Mouse (Mus musculus) CH12.LX (cell line): ENCODE data around the gene Lce3c. TPM values are rescaled to one million over a fixed set of nuclear protein-coding genes. Genes with fewer than 3 reads are reported as not detected.

ENCODE experiments used
- DNase-seq: peaks from one replicate; pipeline ENCODE4 v3.0.0-alpha.2; 2013; ENCODE audit errors: extremely low read depth
- H3K27ac ChIP-seq: 2 replicates; pipeline ENCODE4 v1.5.1; 2012; ENCODE audit warnings: low read depth, mild to moderate bottlenecking, control low read depth, moderate library complexity; ENCODE audit not compliant: insufficient read depth
- H3K27me3 ChIP-seq: replicated peaks from 2 replicates; pipeline ENCODE3; 2012; ENCODE audit warnings: inconsistent platforms
- H3K36me3 ChIP-seq, 2 experiments: replicated peaks in 1 of 2; 2 replicates each; pipeline versions ENCODE3 to v1.6.1; 2012; ENCODE audit warnings: inconsistent platforms in 1 of 2, low read length in 1 of 2, mild to moderate bottlenecking in 1 of 2, mixed read lengths in 1 of 2, moderate library complexity in 1 of 2; ENCODE audit not compliant: control insufficient read depth in 1 of 2, insufficient read depth in 1 of 2
- H3K4me1 ChIP-seq, 2 experiments: 2 replicates each; pipeline ENCODE4 v1.6.1; 2012; ENCODE audit warnings: inconsistent platforms in 1 of 2, moderate library complexity in 1 of 2; ENCODE audit not compliant: insufficient read depth in 2 of 2, control insufficient read depth in 1 of 2
- H3K4me2 ChIP-seq: 2 replicates; pipeline ENCODE4 v1.6.1; 2012; ENCODE audit warnings: low read depth, mild to moderate bottlenecking, control low read depth; ENCODE audit not compliant: poor library complexity, insufficient read depth, severe bottlenecking
- H3K4me3 ChIP-seq, 3 experiments: fragments of 150-350 bp in 1 of 3; sonication (generic) in 1 of 3; replicated peaks in 1 of 3; 2 replicates each; pipeline versions ENCODE3 to v1.5.1; 2011 to 2012; ENCODE audit warnings: low read depth in 2 of 3, low read length in 2 of 3, mild to moderate bottlenecking in 2 of 3, moderate library complexity in 2 of 3, control low read depth in 1 of 3, improper control_type of control experiment in 1 of 3, inconsistent platforms in 1 of 3, mixed read lengths in 1 of 3; ENCODE audit not compliant: poor library complexity in 1 of 3
- H3K79me2 ChIP-seq: replicated peaks from 2 replicates; pipeline ENCODE4 v1.6.1; 2012; ENCODE audit warnings: mild to moderate bottlenecking, moderate library complexity; ENCODE audit not compliant: control insufficient read depth, poor library complexity, insufficient read depth, severe bottlenecking; ENCODE audit errors: extremely low read depth
- H3K9ac ChIP-seq: 2 replicates; pipeline ENCODE4 v1.6.1; 2012; ENCODE audit warnings: low read depth, mild to moderate bottlenecking, control low read depth, moderate library complexity; ENCODE audit not compliant: insufficient read depth
- H3K9me3 ChIP-seq: replicated peaks from 2 replicates; pipeline ENCODE3; 2012; ENCODE audit warnings: low read length, inconsistent platforms, mixed read lengths
- CHD1 ChIP-seq: IDR thresholded peaks from 2 replicates; pipeline ENCODE4 v1.6.1; 2012; ENCODE audit warnings: low read depth, low read length, improper control_type of control experiment, inconsistent platforms
- CHD2 ChIP-seq: IDR thresholded peaks from 2 replicates; pipeline ENCODE4 v1.6.1; 2011; ENCODE audit warnings: low read length, improper control_type of control experiment
- CTCF ChIP-seq, 2 experiments: IDR thresholded peaks in 1 of 2; conservative IDR thresholded peaks in 1 of 2; 2 replicates each; pipeline ENCODE4 v1.5.1; 2011 to 2012; ENCODE audit warnings: low read depth in 2 of 2, low read length in 2 of 2, improper control_type of control experiment in 1 of 2, inconsistent platforms in 1 of 2, mild to moderate bottlenecking in 1 of 2, moderate library complexity in 1 of 2
- E2F4 ChIP-seq: IDR thresholded peaks from 2 replicates; pipeline ENCODE4 v1.6.1; 2011; ENCODE audit warnings: low read depth, low read length, improper control_type of control experiment; ENCODE audit not compliant: insufficient replicate concordance
- ELF1 ChIP-seq: IDR thresholded peaks from 2 replicates; pipeline ENCODE4 v1.6.1; 2014; ENCODE audit warnings: low read depth, mild to moderate bottlenecking, inconsistent platforms, low read length, improper control_type of control experiment
- GABPA ChIP-seq: IDR thresholded peaks from 2 replicates; pipeline ENCODE4 v1.6.1; 2012; ENCODE audit warnings: low read depth, low read length, improper control_type of control experiment, inconsistent platforms; ENCODE audit not compliant: insufficient replicate concordance
- HCFC1 ChIP-seq: IDR thresholded peaks from 2 replicates; pipeline ENCODE4 v1.6.1; 2012; ENCODE audit warnings: low read depth, mild to moderate bottlenecking, inconsistent platforms, low read length, improper control_type of control experiment
- IRF4 ChIP-seq: IDR thresholded peaks from 2 replicates; pipeline ENCODE4 v1.6.1; 2014; ENCODE audit warnings: low read depth, mild to moderate bottlenecking, inconsistent platforms, low read length, improper control_type of control experiment
- JUN ChIP-seq: IDR thresholded peaks from 2 replicates; pipeline ENCODE4 v1.6.1; 2011; ENCODE audit warnings: low read depth, mild to moderate bottlenecking, low read length, improper control_type of control experiment, moderate library complexity; ENCODE audit not compliant: insufficient read depth
- KAT2A ChIP-seq: IDR thresholded peaks from 2 replicates; pipeline ENCODE4 v1.6.1; 2012; ENCODE audit warnings: low read length, improper control_type of control experiment, inconsistent platforms; ENCODE audit not compliant: insufficient replicate concordance
- MAFK ChIP-seq: IDR thresholded peaks from 2 replicates; pipeline ENCODE4 v1.6.1; 2011; ENCODE audit warnings: low read length, improper control_type of control experiment; ENCODE audit not compliant: insufficient replicate concordance
- MAX ChIP-seq: IDR thresholded peaks from 2 replicates; pipeline ENCODE4 v1.6.1; 2011; ENCODE audit warnings: low read length, improper control_type of control experiment
- MXI1 ChIP-seq: IDR thresholded peaks from 2 replicates; pipeline ENCODE4 v1.6.1; 2011; ENCODE audit warnings: mild to moderate bottlenecking, low read depth, low read length, improper control_type of control experiment
- NELFE ChIP-seq: IDR thresholded peaks from 2 replicates; pipeline ENCODE4 v1.6.1; 2011; ENCODE audit warnings: low read depth, low read length, improper control_type of control experiment
- NRF1 ChIP-seq: IDR thresholded peaks from 2 replicates; pipeline ENCODE4 v1.6.1; 2014; ENCODE audit warnings: low read depth, mild to moderate bottlenecking, inconsistent platforms, low read length, improper control_type of control experiment, moderate library complexity
- POLR2AphosphoS2 ChIP-seq: IDR thresholded peaks from 2 replicates; pipeline ENCODE4 v1.6.1; 2011; ENCODE audit warnings: low read depth, low read length, improper control_type of control experiment
- RAD21 ChIP-seq: IDR thresholded peaks from 2 replicates; pipeline ENCODE4 v1.6.1; 2011; ENCODE audit warnings: low read depth, mild to moderate bottlenecking, low read length, improper control_type of control experiment, moderate library complexity
- SIN3A ChIP-seq: IDR thresholded peaks from 2 replicates; pipeline ENCODE4 v1.6.1; 2012; ENCODE audit warnings: low read length, improper control_type of control experiment, inconsistent platforms
- TBP ChIP-seq: conservative IDR thresholded peaks from 2 replicates; pipeline ENCODE4 v1.6.1; 2011; ENCODE audit warnings: low read depth, low read length, improper control_type of control experiment
- TCF12 ChIP-seq: IDR thresholded peaks from 2 replicates; pipeline ENCODE4 v1.6.1; 2014; ENCODE audit warnings: low read depth, mild to moderate bottlenecking, inconsistent platforms, low read length, improper control_type of control experiment
- UBTF ChIP-seq: IDR thresholded peaks from 2 replicates; pipeline ENCODE4 v1.6.1; 2012; ENCODE audit warnings: low read depth, mild to moderate bottlenecking, inconsistent platforms, low read length, improper control_type of control experiment, moderate library complexity
- USF1 ChIP-seq: IDR thresholded peaks from 2 replicates; pipeline ENCODE4 v1.6.1; 2014; ENCODE audit warnings: low read depth, mild to moderate bottlenecking, inconsistent platforms, low read length, improper control_type of control experiment
- USF2 ChIP-seq: conservative IDR thresholded peaks from 2 replicates; pipeline ENCODE4 v1.6.1; 2011; ENCODE audit warnings: low read depth, low read length, improper control_type of control experiment
- ZC3H11A ChIP-seq: IDR thresholded peaks from 2 replicates; pipeline ENCODE4 v1.6.1; 2012; ENCODE audit warnings: low read depth, mild to moderate bottlenecking, inconsistent platforms, low read length, improper control_type of control experiment
- ZKSCAN1 ChIP-seq: IDR thresholded peaks from 2 replicates; pipeline ENCODE4 v1.6.1; 2012; ENCODE audit warnings: low read depth, inconsistent platforms, low read length, improper control_type of control experiment, borderline replicate concordance
- ZMIZ1 ChIP-seq: IDR thresholded peaks from 2 replicates; pipeline ENCODE4 v1.6.1; 2012; ENCODE audit warnings: low read depth, mild to moderate bottlenecking, inconsistent platforms, low read length, improper control_type of control experiment
- dilution Hi-C: fragments of 300-500 bp; cut with MboI; formaldehyde crosslinking; loops from 2 replicates; pipeline ENCODE4 v1.14.3; 2020; ENCODE audit warnings: low sequenced_read_pairs; ENCODE audit not compliant: extremely low pct_unique_long_range_greater_than_20kb, extremely low pct_ligation_motif_present
- in situ Hi-C: fragments of 300-500 bp; cut with MboI; formaldehyde crosslinking; loops from 3 replicates; pipeline ENCODE4 v1.14.3; 2019; ENCODE audit warnings: low sequenced_read_pairs, low pct_ligation_motif_present, low pct_unique_long_range_greater_than_20kb, mixed read lengths
- polyA plus RNA-seq: library from polyadenylated mRNA; unstranded; fragments of >175 nt; gene quantifications from 2 replicates; pipeline ENCODE4 v1.2.1, GENCODE M21; 2012; ENCODE audit warnings: low read depth; ENCODE audit not compliant: insufficient read length
- total RNA-seq, 2 experiments: library from RNA; depleted of rRNA; stranded (reverse); fragments of 300-350 nt in 1 of 2; fragments of >200 nt in 1 of 2; gene quantifications; 2 replicates each; pipeline ENCODE4 v1.2.3; 2012 to 2014

The Lce3c gene
- total and polyA plus RNA-seq, 3 experiments: not detected

GRCm38 (mm10) chr3:92902992-92903391 is 41.3 kb upstream of the Lce3c start:
- no peak overlapping the region for H3K4me3 ChIP-seq
- in situ Hi-C loops (no loop called here), dilution Hi-C loops (no loop called here)
- no peak overlapping the region for H3K9ac ChIP-seq
- no peak overlapping the region for H3K27ac ChIP-seq
- no peaks in the 10 kb centered on the region for H3K36me3 ChIP-seq
- H3K4me2 ChIP-seq: no peak overlapping the region
- no peaks in the 10 kb centered on the region for H3K27me3 ChIP-seq
- TF ChIP-seq CTCF (conservative IDR thresholded peaks at IDR 0.05 in 1 of 2, IDR thresholded peaks at IDR 0.05 in 1 of 2; ENCODE audit: low read depth in 2 of 2, low read length in 2 of 2): peak; percentile 43 to 58
- TF ChIP-seq SIN3A: no peak
- no peak for TF ChIP-seq ELF1
- no peak for TF ChIP-seq E2F4
- no peak for TF ChIP-seq MXI1
- no peak for TF ChIP-seq USF2
- TF ChIP-seq TCF12: no peak
- H3K9me3 ChIP-seq: no peaks in the 10 kb centered on the region
- H3K4me1 ChIP-seq: no peaks in the 10 kb centered on the region
- peak; percentile 51 for DNase-seq
- no peaks in the 10 kb centered on the region for H3K79me2 ChIP-seq

DNA sequence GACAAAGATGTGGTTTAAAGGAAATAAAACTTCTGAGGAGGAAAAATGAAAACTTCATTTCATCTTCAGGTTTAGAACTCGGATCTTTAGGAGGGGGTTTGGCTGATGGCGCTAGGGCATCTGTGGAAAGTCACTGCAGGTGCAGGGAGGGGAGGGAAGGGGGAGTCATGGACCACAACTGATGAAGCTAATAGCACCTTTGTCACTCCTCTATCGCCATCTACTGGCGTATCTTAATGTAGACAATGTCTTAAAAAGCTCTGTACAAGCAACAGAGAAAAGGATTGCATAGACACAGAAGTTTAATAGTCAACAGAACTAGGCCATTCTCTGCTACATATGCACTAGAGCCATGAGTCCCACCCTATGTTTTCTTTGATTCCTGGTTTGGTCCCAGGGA is 40.6 kb upstream of the Lce3c start:
- dilution Hi-C loops: no loop called here

DNA sequence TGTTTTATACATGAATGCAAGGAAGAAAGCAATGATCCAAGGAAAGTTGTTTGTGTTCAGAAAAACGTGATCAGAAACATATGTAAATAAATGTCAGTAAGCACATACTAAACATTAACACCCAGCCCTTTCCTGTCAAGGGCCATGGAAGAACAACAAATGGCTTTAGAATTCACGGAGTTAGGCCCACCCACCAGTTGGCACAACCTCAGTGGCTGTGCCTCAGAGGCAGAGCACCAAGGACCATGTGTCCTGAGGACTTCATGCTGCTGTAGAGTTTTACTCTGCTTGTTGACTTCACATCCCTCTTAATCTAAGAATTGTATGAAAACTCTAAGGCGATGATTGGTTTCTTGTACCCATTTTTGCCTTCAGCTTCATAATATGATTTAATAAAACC is 39.1 kb upstream of the Lce3c start:
- no peak overlapping the region for H3K9ac ChIP-seq
- dilution Hi-C loops: no loop called here
- H3K4me1 ChIP-seq: no peaks in the 10 kb centered on the region
- H3K27me3 ChIP-seq: no peaks in the 10 kb centered on the region
- TF ChIP-seq TCF12: no peak
- TF ChIP-seq MAX: no peak
- no peak for TF ChIP-seq NRF1
- no peak for TF ChIP-seq JUN
- no peak for TF ChIP-seq CHD2
- TF ChIP-seq ZC3H11A: no peak
- TF ChIP-seq CTCF (conservative IDR thresholded peaks at IDR 0.05 in 1 of 2, IDR thresholded peaks at IDR 0.05 in 1 of 2; ENCODE audit: low read depth in 2 of 2, low read length in 2 of 2): no peak
- no peak for TF ChIP-seq UBTF
- no peak for TF ChIP-seq HCFC1
- no peak for TF ChIP-seq USF1
- no peak for TF ChIP-seq GABPA
- TF ChIP-seq USF2: no peak
- no peak for TF ChIP-seq NELFE
- TF ChIP-seq TBP: no peak
- no peak for TF ChIP-seq POLR2AphosphoS2
- no peak for TF ChIP-seq KAT2A
- no peak for TF ChIP-seq ZKSCAN1
- H3K9me3 ChIP-seq: no peaks in the 10 kb centered on the region
- no peak for DNase-seq
- in situ Hi-C loops: no loop called here
- H3K79me2 ChIP-seq: no peaks in the 10 kb centered on the region
- no peak overlapping the region for H3K4me3 ChIP-seq
- H3K4me2 ChIP-seq: no peak overlapping the region
- no peak overlapping the region for H3K27ac ChIP-seq
- no peaks in the 10 kb centered on the region for H3K36me3 ChIP-seq

More for the DNA sequence above, 40.6 kb upstream of the Lce3c start:
- Histone ChIP-seq H3K79me2 (no peaks in the 10 kb centered on the region), H3K27me3 (no peaks in the 10 kb centered on the region), H3K9ac (no peak overlapping the region), H3K36me3 (no peaks in the 10 kb centered on the region), H3K4me2 (no peak overlapping the region), H3K4me3 (no peak overlapping the region), H3K9me3 (no peaks in the 10 kb centered on the region), H3K4me1 (no peaks in the 10 kb centered on the region), H3K27ac (no peak overlapping the region)
- peak; percentile 57 for DNase-seq
- in situ Hi-C loops: no loop called here
- no peak for TF ChIP-seq UBTF
- no peak for TF ChIP-seq ZMIZ1
- TF ChIP-seq CHD1: no peak
- no peak for TF ChIP-seq KAT2A
- TF ChIP-seq SIN3A: no peak
- TF ChIP-seq CTCF (conservative IDR thresholded peaks at IDR 0.05 in 1 of 2, IDR thresholded peaks at IDR 0.05 in 1 of 2; ENCODE audit: low read depth in 2 of 2, low read length in 2 of 2): peak; percentile 26 to 41; a peak in 3 of 4 replicates
- TF ChIP-seq USF2: no peak
- no peak for TF ChIP-seq MAX
- TF ChIP-seq POLR2AphosphoS2: no peak
- TF ChIP-seq RAD21: peak; percentile 26
- TF ChIP-seq USF1: no peak
- no peak for TF ChIP-seq MAFK
- TF ChIP-seq IRF4: no peak
